Mouse (Mus musculus): ENCODE measurements around the gene Thsd4.

Thsd4 gene

GRCm38 (mm10) chr9:60076396-60076795 lies 445.4 kb downstream of the Thsd4 start:
- ATAC-seq (ENCODE audit: low TSS enrichment), result no peak

- no peak for ATAC-seq (ENCODE audit: low TSS enrichment)
Measured at GRCm38 (mm10) chr9:60071620-60072263, 450.1 kb downstream of the Thsd4 start.

DNA sequence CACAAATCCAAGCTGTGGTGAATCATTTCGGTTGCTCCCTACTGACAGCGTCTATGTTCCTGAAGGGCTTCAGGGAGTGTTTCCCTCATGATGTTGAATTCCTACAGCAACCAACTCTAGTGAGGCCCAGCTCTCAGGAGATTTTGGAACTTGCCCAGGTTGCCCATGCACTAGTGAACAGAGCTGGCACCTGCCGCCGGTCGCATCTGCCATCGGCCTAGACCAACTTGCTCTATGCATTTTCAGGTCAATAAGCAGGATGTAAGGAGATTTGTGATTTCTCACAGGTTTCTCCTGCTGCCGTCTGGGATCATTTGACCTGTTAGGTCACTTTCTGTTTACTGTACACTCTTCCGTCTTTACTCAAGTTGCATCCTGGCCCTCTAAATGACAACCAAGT lies 454.6 kb downstream of the Thsd4 start:
- ATAC-seq (ENCODE audit: low TSS enrichment), result no peak

GRCm38 (mm10) chr9:60065184-60065583 lies 456.7 kb downstream of the Thsd4 start:
- no peak for ATAC-seq (ENCODE audit: low TSS enrichment)

- ATAC-seq (ENCODE audit: low TSS enrichment), result no peak
Measured at GRCm38 (mm10) chr9:60063191-60063720, 458.6 kb downstream of the Thsd4 start.

- no peak for ATAC-seq (ENCODE audit: low TSS enrichment)
Measured at GRCm38 (mm10) chr9:60056131-60056530, 465.7 kb downstream of the Thsd4 start.

DNA sequence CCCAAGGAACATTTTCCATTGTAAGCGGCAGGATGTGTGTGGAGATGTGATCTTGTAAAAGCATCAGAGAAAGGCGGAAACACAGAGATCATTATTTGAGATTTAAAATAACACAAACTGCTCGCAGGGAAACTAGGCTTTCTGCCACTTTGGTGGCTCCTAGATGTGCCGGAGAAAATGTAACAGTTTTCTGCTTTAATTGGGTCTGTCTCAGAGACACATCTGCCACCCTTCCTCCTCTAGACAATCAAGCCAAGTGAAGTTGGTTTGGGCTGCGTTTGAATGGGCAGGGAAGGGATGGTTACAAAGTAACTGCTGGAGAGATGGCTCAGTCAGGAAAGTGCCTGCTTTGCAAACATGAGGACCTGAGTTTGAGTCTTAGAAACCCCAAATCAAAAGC lies 466.9 kb downstream of the Thsd4 start:
- ATAC-seq (ENCODE audit: low TSS enrichment), result peak; percentile 97

- no peak for ATAC-seq (ENCODE audit: low TSS enrichment)
Measured at GRCm38 (mm10) chr9:60053117-60053516, 468.7 kb downstream of the Thsd4 start.

DNA sequence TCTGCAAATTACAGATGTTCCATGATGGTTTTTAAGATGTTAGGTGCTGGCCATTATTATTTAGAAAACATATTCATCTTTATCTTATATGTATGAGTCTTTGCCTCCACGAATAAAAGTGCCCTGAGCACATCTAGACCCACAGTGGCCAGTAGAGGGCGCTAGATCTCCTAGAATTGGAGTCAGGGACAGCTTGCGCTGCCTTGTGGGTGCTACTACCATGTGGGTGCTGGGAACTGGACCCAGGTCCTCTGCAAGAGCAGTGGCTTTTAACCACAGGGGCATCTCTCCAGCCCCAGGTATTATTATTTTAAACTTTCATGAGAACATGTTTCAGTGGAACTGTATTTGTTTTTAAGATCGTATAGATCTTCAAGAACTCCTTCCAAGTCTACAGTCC lies 469.4 kb downstream of the Thsd4 start:
- ATAC-seq (ENCODE audit: low TSS enrichment), result no peak

DNA sequence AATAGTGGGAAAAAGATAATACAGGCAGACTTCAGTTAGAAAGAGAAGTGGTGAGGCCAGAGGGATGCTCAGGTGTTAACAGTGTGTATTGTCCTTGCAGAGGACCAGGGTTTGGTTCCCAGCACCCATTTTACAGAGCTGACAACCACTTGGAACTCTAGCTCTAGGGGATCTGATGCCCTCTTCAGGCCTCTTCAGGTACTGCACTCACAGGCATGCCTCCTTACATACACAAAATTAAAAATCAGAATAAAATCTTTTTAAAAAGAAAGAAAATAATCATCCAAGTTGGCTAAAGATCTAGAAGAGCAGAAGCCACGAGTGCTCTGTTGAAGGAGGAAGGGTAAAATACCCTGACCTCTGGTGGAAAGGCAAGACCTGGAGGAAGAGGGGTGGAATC lies 478.7 kb downstream of the Thsd4 start:
- no peak for ATAC-seq (ENCODE audit: low TSS enrichment)

DNA sequence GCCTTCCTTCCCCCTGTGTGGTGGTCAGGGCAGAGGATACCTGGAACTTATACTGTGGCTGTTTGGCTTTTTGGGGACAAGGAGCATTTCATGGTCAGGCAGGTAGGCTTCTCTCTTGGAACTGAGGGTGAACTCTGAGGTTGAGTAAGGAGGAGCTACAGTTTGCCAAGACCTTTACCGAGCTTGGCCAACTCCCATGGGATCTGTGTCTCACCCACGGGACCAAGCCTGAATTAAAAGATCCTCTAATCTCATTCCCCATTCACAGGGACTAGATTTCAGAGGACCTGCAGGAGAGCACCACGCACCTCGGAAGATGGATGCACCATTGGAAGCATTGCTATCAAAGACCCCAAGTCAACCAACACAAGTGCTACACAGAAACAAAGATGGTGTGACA lies 487.0 kb downstream of the Thsd4 start:
- no peak for ATAC-seq (ENCODE audit: low TSS enrichment)

DNA sequence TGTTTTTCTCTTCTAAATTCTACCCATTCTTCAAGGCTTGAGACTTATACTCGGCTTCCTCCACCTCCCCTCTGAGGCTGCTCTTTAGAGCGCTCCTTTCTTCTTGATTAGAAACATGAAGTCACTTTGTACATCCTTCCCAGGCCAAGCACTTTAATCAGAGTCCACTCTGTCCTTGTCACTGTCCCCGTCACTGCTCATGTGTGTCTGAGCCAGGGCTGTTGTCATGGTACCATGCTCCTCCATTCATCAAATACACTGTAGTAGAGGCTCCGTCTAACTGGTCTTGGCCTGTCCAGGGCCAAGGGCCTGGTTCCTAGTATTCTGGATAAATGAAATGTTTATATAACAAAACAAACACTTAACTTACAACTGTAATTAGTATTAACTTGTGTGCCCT lies 494.6 kb downstream of the Thsd4 start:
- no peak for ATAC-seq (ENCODE audit: low TSS enrichment)

- no peak for ATAC-seq (ENCODE audit: low TSS enrichment)
Measured at GRCm38 (mm10) chr9:60026795-60027194, 495.1 kb downstream of the Thsd4 start.

GRCm38 (mm10) chr9:60025919-60026318 lies 495.9 kb downstream of the Thsd4 start:
- ATAC-seq (ENCODE audit: low TSS enrichment), result no peak

GRCm38 (mm10) chr9:60024971-60025370 lies 496.9 kb downstream of the Thsd4 start:
- ATAC-seq (ENCODE audit: low TSS enrichment), result no peak

- ATAC-seq (ENCODE audit: low TSS enrichment), result no peak
Measured at GRCm38 (mm10) chr9:60024545-60024944, 497.3 kb downstream of the Thsd4 start.

DNA sequence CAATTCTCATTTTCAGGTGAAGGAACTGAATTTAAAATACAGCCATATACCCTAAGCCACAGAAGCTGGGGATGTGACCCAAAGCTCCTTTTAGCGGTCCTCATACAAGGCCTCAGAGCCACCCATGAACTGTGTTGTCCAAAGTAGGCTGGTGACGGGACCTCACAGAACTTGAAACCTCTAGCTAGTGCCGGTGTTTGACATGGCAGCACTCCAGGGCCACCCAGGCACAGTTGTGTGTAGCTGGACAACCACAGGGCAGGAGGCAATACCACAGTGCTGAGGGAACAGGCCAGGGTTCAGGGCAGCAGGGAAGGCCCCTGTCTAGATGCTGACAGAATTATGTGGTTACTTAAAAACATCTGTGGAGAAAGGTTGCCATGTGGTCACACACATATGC lies 499.5 kb downstream of the Thsd4 start:
- no peak for ATAC-seq (ENCODE audit: low TSS enrichment)

DNA sequence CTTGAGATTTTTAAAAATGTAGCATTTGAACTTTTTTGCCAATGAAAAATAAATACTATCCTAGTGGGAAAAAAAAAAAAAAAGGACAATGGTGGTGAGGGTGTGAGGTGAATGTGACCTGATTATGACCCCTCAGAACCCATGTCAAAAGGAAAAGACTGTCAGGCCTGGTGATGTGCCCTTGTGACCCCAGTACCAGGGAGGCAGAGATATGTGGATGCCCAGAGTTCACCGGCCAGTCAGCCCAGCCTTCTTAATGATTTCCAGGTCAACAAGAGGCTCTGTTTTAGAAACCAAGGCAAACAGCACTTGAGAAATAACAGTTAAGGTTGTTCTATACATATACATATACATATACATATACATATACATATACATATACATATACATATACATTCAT lies 501.4 kb downstream of the Thsd4 start:
- ATAC-seq (ENCODE audit: low TSS enrichment), result no peak

- no peak for ATAC-seq (ENCODE audit: low TSS enrichment)
Measured at GRCm38 (mm10) chr9:60010285-60010684, 511.6 kb downstream of the Thsd4 start.

DNA sequence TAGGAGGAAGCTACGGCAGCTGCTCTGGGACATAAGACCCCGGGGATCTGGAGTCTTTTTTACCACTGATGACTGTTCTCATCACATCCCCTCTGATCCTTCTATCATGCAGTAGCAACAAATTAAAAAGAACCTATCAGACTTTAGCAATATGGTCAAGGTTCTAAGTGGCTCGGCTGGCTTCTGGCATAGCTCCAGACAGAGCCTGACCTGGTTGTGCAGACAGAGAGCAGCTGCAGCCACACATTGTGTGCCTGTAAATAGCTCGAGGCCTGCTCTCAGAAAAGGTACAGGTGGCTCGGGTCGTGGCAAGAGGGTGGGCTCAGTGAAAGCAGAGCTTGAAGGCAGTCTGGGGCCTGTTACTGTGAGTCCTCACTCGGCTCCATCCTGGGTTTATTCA lies 512.9 kb downstream of the Thsd4 start:
- ATAC-seq (ENCODE audit: low TSS enrichment), result no peak

DNA sequence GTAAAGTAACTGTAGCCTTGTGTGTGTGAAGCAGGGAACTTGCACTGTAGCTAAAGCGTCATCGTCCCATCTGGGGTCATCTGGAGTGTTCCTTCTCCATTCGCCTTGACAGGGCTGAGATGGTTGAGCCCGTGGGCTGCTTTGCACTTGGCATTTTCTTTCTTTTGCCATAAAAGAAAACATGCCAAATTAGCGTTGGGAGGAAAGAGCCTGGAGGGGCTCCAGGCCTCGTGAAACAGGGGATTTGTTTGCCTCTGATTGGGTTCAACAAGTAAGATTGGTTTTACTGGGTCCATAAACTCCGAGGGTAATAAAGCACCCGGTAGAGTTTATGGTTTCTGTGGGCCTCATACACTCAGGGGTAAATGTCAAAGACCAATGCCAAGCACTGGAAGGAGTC lies 519.5 kb downstream of the Thsd4 start:
- no peak for ATAC-seq (ENCODE audit: low TSS enrichment)

DNA sequence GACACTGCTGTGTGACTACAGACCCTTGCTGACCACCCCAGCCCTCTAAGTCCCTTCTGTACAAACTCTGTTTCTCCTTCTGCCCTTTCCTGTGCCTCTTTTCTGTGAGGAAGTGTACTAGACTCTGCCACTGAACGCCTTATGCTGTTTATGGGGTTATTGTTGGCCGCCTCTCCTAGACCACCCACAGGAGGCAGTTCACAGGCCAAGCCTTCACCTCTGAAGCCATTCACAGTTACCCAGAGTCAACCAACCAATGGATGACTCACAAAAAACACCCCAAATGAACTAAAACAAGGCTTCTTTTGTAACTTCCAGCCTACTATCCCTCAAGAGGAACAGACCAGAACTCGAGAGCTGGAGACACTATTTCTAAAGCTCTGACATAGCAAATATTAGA lies 520.4 kb downstream of the Thsd4 start:
- ATAC-seq (ENCODE audit: low TSS enrichment), result no peak

GRCm38 (mm10) chr9:59997725-59998124 lies 524.1 kb downstream of the Thsd4 start:
- peak; percentile 85 for ATAC-seq (ENCODE audit: low TSS enrichment)

- no peak for ATAC-seq (ENCODE audit: low TSS enrichment)
Measured at GRCm38 (mm10) chr9:59991407-59991806, 530.4 kb downstream of the Thsd4 start.

Data from frontal cortex, adult (tissue).